In the genomic region with DNA sequence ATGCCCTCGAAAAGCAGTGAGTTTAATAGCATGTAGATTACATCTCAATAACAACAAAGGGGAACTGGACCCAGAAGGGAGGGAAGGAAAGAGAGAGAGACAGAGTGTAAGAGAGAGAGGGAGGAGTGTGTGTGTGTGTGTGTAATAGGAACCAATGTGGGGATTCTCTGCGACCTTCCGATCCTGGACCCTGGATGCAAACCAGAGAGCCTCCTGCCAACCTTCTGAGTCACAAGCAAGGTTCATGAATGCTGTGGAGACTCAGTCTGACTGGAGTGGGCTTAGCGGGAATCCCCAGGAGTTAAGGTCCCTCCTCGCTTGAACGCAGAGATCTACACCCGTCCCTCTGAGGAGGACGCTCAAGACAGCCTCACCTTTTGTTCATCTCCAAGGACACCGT, we compare ENCODE assay signal across 29 mouse cellular contexts. TPM values are rescaled to one million over a fixed set of nuclear protein-coding genes. Genes with fewer than 3 reads are reported as not detected.
DNase-seq lines count a peak whose midpoint lies in the region; ATAC-seq and TF ChIP-seq lines count a peak whose summit lies in the region.
"Had no signal": no experiment of that assay in that cellular context is flagged by ENCODE, and none has a peak within 500 bp of the region (broad histone marks: within the 10 kb centered on the region; RNA-seq: fewer than 3 reads in every experiment).

No protein-coding gene starts in this region.

- H3K9ac ChIP-seq in kidney, embryonic 15.5 days: no peak overlapping the region
- no peak overlapping the region for H3K9ac ChIP-seq in neural tube, embryonic 13.5 days
- no peak overlapping the region for H3K9ac ChIP-seq in neural tube, embryonic 15.5 days (replicated peaks)
- H3K9ac ChIP-seq: embryonic facial prominence, embryonic 12.5 days; liver, embryonic 12.5 days; liver, postnatal 0 days; midbrain, embryonic 12.5 days; neural tube, embryonic 12.5 days had no signal

- no peak for TF ChIP-seq CTCF in kidney, adult 2 months (conservative IDR thresholded peaks at IDR 0.05; ENCODE audit: insufficient read depth, insufficient read length, low read depth, low read length)

- 64% methylated on average over 9 of the region's 9 CpGs for WGBS in kidney, adult 2 months
- 63% methylated on average over 9 of the region's 9 CpGs for WGBS in kidney, embryonic 15.5 days
- 75% methylated on average over 9 of the region's 9 CpGs for WGBS in neural tube, embryonic 13.5 days
- 71% methylated on average over 9 of the region's 9 CpGs for WGBS in neural tube, embryonic 15.5 days

- DNase-seq in adrenal gland, postnatal 14 days: peak; percentile 51
- no peak for DNase-seq in adrenal gland, adult 18-20 months (ENCODE audit: low spot score in 2 of 2)
- peak; percentile 21 for DNase-seq in kidney, adult 2 months
- no peak for DNase-seq in embryo, embryonic 10.5 days (ENCODE audit: low spot score)
- DNase-seq: cerebellum, adult 2 months; cerebellum, postnatal 14 days; embryo, embryonic 11 days; gastrocnemius, postnatal 14 days; heart, postnatal 14 days; kidney, adult 9 months; kidney, postnatal 14 days; left cerebral cortex, postnatal 4 days; liver, postnatal 0 days; lung, postnatal 36 days; thymus, adult 2 months; thymus, postnatal 36 days had no signal

- no peak overlapping the region for H3K4me3 ChIP-seq in kidney, adult 2 months (ENCODE audit: insufficient read depth, low read depth, low read length)
- no peak overlapping the region for H3K4me3 ChIP-seq in kidney, embryonic 15.5 days (replicated peaks)
- no peak overlapping the region for H3K4me3 ChIP-seq in neural tube, embryonic 13.5 days
- H3K4me3 ChIP-seq in neural tube, embryonic 15.5 days (replicated peaks): no peak overlapping the region
- H3K4me3 ChIP-seq: embryonic facial prominence, embryonic 12.5 days; liver, embryonic 12.5 days; megakaryocyte, embryonic 14.5 days; midbrain, embryonic 12.5 days; neural tube, embryonic 12.5 days had no signal

- ATAC-seq in kidney, embryonic 15.5 days (replicated peaks; ENCODE audit: low FRiP score): no peak
- ATAC-seq in neural tube, embryonic 13.5 days (ENCODE audit: low read depth): no peak
- no peak for ATAC-seq in neural tube, embryonic 15.5 days (ENCODE audit: low FRiP score)
- ATAC-seq: forebrain, embryonic 14.5 days; intestine, embryonic 16.5 days; liver, embryonic 12.5 days; liver, postnatal 0 days had no signal

- no peaks in the 10 kb centered on the region for H3K36me3 ChIP-seq in kidney, adult 2 months (ENCODE audit: control insufficient read depth, insufficient read depth, low read length)
- H3K36me3 ChIP-seq in kidney, embryonic 15.5 days: no peaks in the 10 kb centered on the region
- H3K36me3 ChIP-seq in neural tube, embryonic 13.5 days: peaks cover 3% of the 10 kb centered on the region; the same call in 1 of the 2 replicates
- H3K36me3 ChIP-seq in neural tube, embryonic 15.5 days: peaks cover 3% of the 10 kb centered on the region; the same call in 1 of the 2 replicates
- H3K36me3 ChIP-seq: embryonic facial prominence, embryonic 12.5 days; liver, embryonic 12.5 days; midbrain, embryonic 12.5 days had no signal

- no peaks in the 10 kb centered on the region for H3K27me3 ChIP-seq in kidney, adult 2 months (replicated peaks; ENCODE audit: control insufficient read depth, insufficient read depth, low read length)
- no peaks in the 10 kb centered on the region for H3K27me3 ChIP-seq in kidney, embryonic 15.5 days
- H3K27me3 ChIP-seq in neural tube, embryonic 13.5 days: no peaks in the 10 kb centered on the region
- H3K27me3 ChIP-seq in neural tube, embryonic 15.5 days (replicated peaks): no peaks in the 10 kb centered on the region
- H3K27me3 ChIP-seq: embryonic facial prominence, embryonic 12.5 days; liver, embryonic 12.5 days; megakaryocyte, embryonic 14.5 days; neural tube, embryonic 12.5 days had no signal

- H3K27ac ChIP-seq in kidney, adult 2 months (ENCODE audit: insufficient read depth, low read depth, low read length): no peak overlapping the region
- no peak overlapping the region for H3K27ac ChIP-seq in kidney, embryonic 15.5 days
- H3K27ac ChIP-seq in neural tube, embryonic 13.5 days (replicated peaks): peak overlapping the region; percentile 68
- H3K27ac ChIP-seq in neural tube, embryonic 15.5 days (replicated peaks): no peak overlapping the region; the same call in 1 of the 2 replicates
- H3K27ac ChIP-seq: embryonic facial prominence, embryonic 12.5 days; liver, embryonic 12.5 days; midbrain, embryonic 12.5 days; neural tube, embryonic 12.5 days had no signal

- no peak overlapping the region for H3K4me2 ChIP-seq in kidney, embryonic 15.5 days
- H3K4me2 ChIP-seq in neural tube, embryonic 13.5 days: no peak overlapping the region
- H3K4me2 ChIP-seq in neural tube, embryonic 15.5 days: no peak overlapping the region
- H3K4me2 ChIP-seq: embryonic facial prominence, embryonic 12.5 days; liver, embryonic 12.5 days; midbrain, embryonic 12.5 days; neural tube, embryonic 12.5 days had no signal

- no peaks in the 10 kb centered on the region for H3K9me3 ChIP-seq in kidney, embryonic 15.5 days (replicated peaks)
- no peaks in the 10 kb centered on the region for H3K9me3 ChIP-seq in neural tube, embryonic 13.5 days
- H3K9me3 ChIP-seq in neural tube, embryonic 15.5 days (replicated peaks): no peaks in the 10 kb centered on the region
- H3K9me3 ChIP-seq: embryonic facial prominence, embryonic 12.5 days; liver, embryonic 12.5 days; midbrain, embryonic 12.5 days; neural tube, embryonic 12.5 days had no signal

- TF ChIP-seq POLR2A in kidney, adult 2 months (IDR thresholded peaks at IDR 0.05; ENCODE audit: low read depth, low read length): no peak

- no peaks in the 10 kb centered on the region for H3K4me1 ChIP-seq in kidney, adult 2 months (ENCODE audit: control insufficient read depth, insufficient read depth, low read length)
- 0 out of 2 replicates have a peak, but pooled peaks cover 4% of the 10 kb centered on the region for H3K4me1 ChIP-seq in kidney, embryonic 15.5 days
- H3K4me1 ChIP-seq in neural tube, embryonic 13.5 days (replicated peaks): peaks cover 51% of the 10 kb centered on the region
- peaks cover 61% of the 10 kb centered on the region for H3K4me1 ChIP-seq in neural tube, embryonic 15.5 days
- H3K4me1 ChIP-seq: liver, embryonic 12.5 days; megakaryocyte, embryonic 14.5 days had no signal

RNA-seq across cellular contexts. Expression of a gene that starts 45.4 kb away (rescaled TPM):
- total RNA-seq in adrenal gland, postnatal 14 days (2021): 3.2 and 3.3 TPM in 2 replicates
- total RNA-seq in adrenal gland, adult 18-20 months (2021): 1 to 10 TPM in 1 of 2 experiments, under 1 TPM in 1; 0.29 to 7.5 TPM
- polyA plus RNA-seq in kidney, adult 2 months (2012; rRNA removed): 0.16 and 0.48 TPM in 2 replicates
- 2.1 and 2.6 TPM in 2 replicates for polyA plus RNA-seq in kidney, embryonic 15.5 days (2015; fragmentation: Nextera tagmentation; extraction: Ambion mirVana)
- polyA plus RNA-seq in neural tube, embryonic 13.5 days (2015; fragmentation: Nextera tagmentation; extraction: Ambion mirVana): 27.0 and 27.1 TPM in 2 replicates
- 23.9 and 26.5 TPM in 2 replicates for polyA plus RNA-seq in neural tube, embryonic 15.5 days (2015; fragmentation: Nextera tagmentation; extraction: Ambion mirVana)
- total RNA-seq: granulocyte monocyte progenitor cell, adult 5-6 weeks; MEL had no signal
- polyA plus RNA-seq: heart, embryonic 14.5 days; liver, postnatal 0 days had no signal

Comparison
In these comparisons a context has a peak if more than half of its experiments do, and no peak if none do; other contexts are left out.
1. DNase-seq: peak in adrenal gland, postnatal 14 days (single experiment) and kidney, adult 2 months (single experiment); none in adrenal gland, adult 18-20 months (0 of 2) and embryo, embryonic 10.5 days (single experiment).